Comparison of ENCODE assay signal across 25 mouse cellular contexts in the genomic region with DNA sequence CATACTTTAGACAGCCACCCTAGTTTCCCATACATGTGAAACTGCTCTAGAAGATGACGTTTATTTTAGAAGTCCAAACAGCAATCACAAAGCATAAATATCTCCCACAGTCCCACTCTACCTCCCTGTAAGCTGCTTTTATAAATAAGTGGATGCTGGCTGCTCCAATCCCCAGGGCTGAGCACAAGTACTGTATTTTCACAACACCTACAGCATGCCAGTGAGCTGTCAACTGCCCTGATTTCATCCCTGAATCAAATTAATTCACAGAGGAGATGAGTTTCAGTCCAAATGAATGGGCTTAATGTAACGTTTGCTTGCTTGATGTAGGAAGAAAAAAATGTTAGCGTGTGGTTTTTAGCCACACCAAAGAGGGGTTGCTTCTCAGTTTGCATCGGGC. TPM values are rescaled to one million over a fixed set of nuclear protein-coding genes. Genes with fewer than 3 reads are reported as not detected.
DNase-seq lines count a peak whose midpoint lies in the region; ATAC-seq and TF ChIP-seq lines count a peak whose summit lies in the region.
"Had no signal": no experiment of that assay in that cellular context is flagged by ENCODE, and none has a peak within 500 bp of the region (broad histone marks: within the 10 kb centered on the region; RNA-seq: fewer than 3 reads in every experiment).

No protein-coding gene starts in this region.

- TF ChIP-seq CTCF in lung, embryonic 14.5 days (IDR thresholded peaks at IDR 0.05; ENCODE audit: low read depth) = no peak
- TF ChIP-seq CTCF in lung, adult 2 months (IDR thresholded peaks at IDR 0.05; ENCODE audit: insufficient read depth, low read length) = no peak

- DNase-seq in frontal cortex, adult 2 months (ENCODE audit: extremely low spot score in 1 of 2, low spot score in 1 of 2) = peak; percentile 26 to 42
- no peak for DNase-seq in frontal cortex, postnatal 14 days (ENCODE audit: low spot score in 2 of 2)
- DNase-seq in lung, embryonic 14.5 days = peak; percentile 10
- no peak for DNase-seq in lung, adult 2 months
- DNase-seq in brain, adult 2 months (ENCODE audit: low read depth, low spot score) = peak; percentile 60
- DNase-seq in cerebellum, adult 9-11 months = no peak
- DNase-seq: adrenal gland, adult 8-10 months; cerebellum, adult 2 months; cerebellum, postnatal 36 days; embryo, embryonic 11 days; gastrocnemius, postnatal 36 days; heart, adult 2 months; heart, postnatal 14 days; kidney, adult 18-20 months; kidney, postnatal 4 days; lung, postnatal 10 days; thymus, postnatal 25 days had no signal

- H3K4me1 ChIP-seq in lung, embryonic 14.5 days (ENCODE audit: insufficient read depth) = no peaks in the 10 kb centered on the region
- no peaks in the 10 kb centered on the region for H3K4me1 ChIP-seq in lung, adult 2 months (ENCODE audit: control insufficient read depth, insufficient read depth, low read length)
- H3K4me1 ChIP-seq in hindbrain, embryonic 16.5 days (ENCODE audit: control insufficient read depth, insufficient read depth, low read depth, low read length) = no peaks in the 10 kb centered on the region; the same call in 1 of the 2 replicates
- H3K4me1 ChIP-seq: heart, embryonic 13.5 days; neural tube, embryonic 12.5 days; stomach, embryonic 15.5 days had no signal

- no peak overlapping the region for H3K4me3 ChIP-seq in lung, embryonic 14.5 days (ENCODE audit: low read depth, low read length)
- no peak overlapping the region for H3K4me3 ChIP-seq in lung, adult 2 months (replicated peaks; ENCODE audit: extremely low read depth, low read depth, low read length)
- H3K4me3 ChIP-seq in hindbrain, embryonic 16.5 days (ENCODE audit: low read length) = no peak overlapping the region
- H3K4me3 ChIP-seq: embryonic facial prominence, embryonic 13.5 days; erythroblast, embryonic 14.5 days; heart, adult 2 months; heart, embryonic 13.5 days; midbrain, embryonic 13.5 days; neural tube, embryonic 12.5 days; stomach, embryonic 15.5 days had no signal

- 48% methylated on average over 4 of the region's 4 CpGs for WGBS in lung, embryonic 14.5 days
- WGBS in lung, adult 2 months = 51% methylated on average over 4 of the region's 4 CpGs
- 50% methylated on average over 4 of the region's 4 CpGs for WGBS in hindbrain, embryonic 16.5 days

- no peak overlapping the region for H3K9ac ChIP-seq in lung, embryonic 14.5 days
- no peak overlapping the region for H3K9ac ChIP-seq in hindbrain, embryonic 16.5 days (ENCODE audit: low read depth, low read length)
- H3K9ac ChIP-seq: embryonic facial prominence, embryonic 13.5 days; heart, embryonic 13.5 days; midbrain, embryonic 13.5 days; neural tube, embryonic 12.5 days; stomach, embryonic 15.5 days had no signal

- TF ChIP-seq POLR2A in lung, adult 2 months (IDR thresholded peaks at IDR 0.05; ENCODE audit: borderline replicate concordance, extremely low read depth, low read depth, low read length) = no peak

- H3K4me2 ChIP-seq in lung, embryonic 14.5 days = no peak overlapping the region
- no peak overlapping the region for H3K4me2 ChIP-seq in hindbrain, embryonic 16.5 days (ENCODE audit: low read length)
- H3K4me2 ChIP-seq: embryonic facial prominence, embryonic 13.5 days; heart, embryonic 13.5 days; midbrain, embryonic 13.5 days; neural tube, embryonic 12.5 days; stomach, embryonic 15.5 days had no signal

- no peak; the same call in 1 of the 2 replicates for ATAC-seq in lung, embryonic 14.5 days (ENCODE audit: insufficient read depth)
- peak; percentile 60; the same call in 1 of the 2 replicates for ATAC-seq in hindbrain, embryonic 16.5 days
- ATAC-seq: activated CD4-positive, CD25-positive, alpha-beta regulatory T cell, adult 4 months; midbrain, embryonic 13.5 days had no signal

- H3K27ac ChIP-seq in lung, embryonic 14.5 days (ENCODE audit: low read depth) = no peak overlapping the region
- H3K27ac ChIP-seq in hindbrain, embryonic 16.5 days (ENCODE audit: low read depth, low read length) = no peak overlapping the region
- H3K27ac ChIP-seq: embryonic facial prominence, embryonic 13.5 days; heart, adult 2 months; heart, embryonic 13.5 days; midbrain, embryonic 13.5 days; neural tube, embryonic 12.5 days; stomach, embryonic 15.5 days had no signal

- H3K36me3 ChIP-seq in lung, embryonic 14.5 days (ENCODE audit: insufficient read depth) = no peaks in the 10 kb centered on the region
- no peaks in the 10 kb centered on the region for H3K36me3 ChIP-seq in hindbrain, embryonic 16.5 days (ENCODE audit: control insufficient read depth, insufficient read depth, low read length)
- H3K36me3 ChIP-seq: embryonic facial prominence, embryonic 13.5 days; heart, embryonic 13.5 days; midbrain, embryonic 13.5 days; neural tube, embryonic 12.5 days; stomach, embryonic 15.5 days had no signal

- H3K9me3 ChIP-seq in lung, embryonic 14.5 days (ENCODE audit: low read depth, low read length) = no peaks in the 10 kb centered on the region
- H3K9me3 ChIP-seq in hindbrain, embryonic 16.5 days (ENCODE audit: control insufficient read depth, low read length) = no peaks in the 10 kb centered on the region
- H3K9me3 ChIP-seq: embryonic facial prominence, embryonic 13.5 days; heart, embryonic 13.5 days; midbrain, embryonic 13.5 days; neural tube, embryonic 12.5 days; stomach, embryonic 15.5 days had no signal

- H3K27me3 ChIP-seq in lung, embryonic 14.5 days (ENCODE audit: insufficient read depth, low read length) = no peaks in the 10 kb centered on the region
- H3K27me3 ChIP-seq in hindbrain, embryonic 16.5 days (replicated peaks; ENCODE audit: control insufficient read depth, insufficient read depth, low read length) = no peaks in the 10 kb centered on the region
- H3K27me3 ChIP-seq: embryonic facial prominence, embryonic 13.5 days; heart, embryonic 13.5 days; midbrain, embryonic 13.5 days; neural tube, embryonic 12.5 days; stomach, embryonic 15.5 days had no signal

RNA-seq across cellular contexts. Expression of gene Nsmce3, which starts 58.2 kb away (rescaled TPM):
- polyA plus RNA-seq in frontal cortex, adult 2 months (2012; rRNA removed) = 7.0 and 7.5 TPM in 2 replicates
- polyA plus RNA-seq in lung, embryonic 14.5 days (2014; fragmentation: Nextera tagmentation; extraction: Ambion mirVana) = 11.8 and 12.2 TPM in 2 replicates
- 3.8 and 4.8 TPM in 2 replicates for polyA plus RNA-seq in lung, adult 2 months (2012; rRNA removed)
- 10.2 and 10.9 TPM in 2 replicates for polyA plus RNA-seq in hindbrain, embryonic 16.5 days (2015; fragmentation: Nextera tagmentation; extraction: Ambion mirVana)

Comparison
In these comparisons a context has a peak if more than half of its experiments do, and no peak if none do; other contexts are left out.
1. DNase-seq: peak in frontal cortex, adult 2 months (2 of 2), lung, embryonic 14.5 days (single experiment) and brain, adult 2 months (single experiment); none in frontal cortex, postnatal 14 days (0 of 2), lung, adult 2 months (single experiment) and cerebellum, adult 9-11 months (single experiment).